Mouse (Mus musculus) intestine, embryonic 16.5 days (tissue): ENCODE measurements around the gene Mrgprb3. TPM values are rescaled to one million over a fixed set of nuclear protein-coding genes. Genes with fewer than 3 reads are reported as not detected.

Source experiments
- ATAC-seq: fragments of 200-750 bp; cut with Nextera tagmentation; 2 replicates; pipeline ENCODE4 v1.8.0; 2017; ENCODE audit warnings: moderate TSS enrichment, moderate library complexity
- H3K27ac ChIP-seq: fragments of 300-500 bp; sonication (generic); 2 replicates; pipeline ENCODE4 v1.5.1; 2014; ENCODE audit warnings: mild to moderate bottlenecking, low read length
- H3K27me3 ChIP-seq: fragments of 300-500 bp; sonication (generic); replicated peaks from 2 replicates; pipeline ENCODE4 v1.6.1; 2014; ENCODE audit warnings: low read length, control low read depth, mixed read lengths; ENCODE audit not compliant: control insufficient read depth, insufficient read depth
- H3K36me3 ChIP-seq: fragments of 300-500 bp; sonication (generic); 2 replicates; pipeline ENCODE4 v1.6.1; 2014; ENCODE audit warnings: low read length, control low read depth; ENCODE audit not compliant: control insufficient read depth, insufficient read depth
- H3K4me1 ChIP-seq: fragments of 300-500 bp; sonication (generic); 2 replicates; pipeline ENCODE4 v1.6.1; 2014; ENCODE audit warnings: low read length, control low read depth, mixed read lengths; ENCODE audit not compliant: control insufficient read depth, insufficient read depth
- H3K4me2 ChIP-seq: fragments of 300-500 bp; sonication (generic); 2 replicates; pipeline ENCODE4 v1.6.1; 2014; ENCODE audit warnings: low read depth, low read length, control low read depth
- H3K4me3 ChIP-seq: fragments of 300-500 bp; sonication (generic); 2 replicates; pipeline ENCODE4 v1.5.1; 2014; ENCODE audit warnings: mild to moderate bottlenecking, low read length
- H3K9ac ChIP-seq: fragments of 300-500 bp; sonication (generic); 2 replicates; pipeline ENCODE4 v1.6.1; 2014; ENCODE audit warnings: low read depth, low read length
- H3K9me3 ChIP-seq: fragments of 300-500 bp; sonication (generic); 2 replicates; pipeline ENCODE4 v1.6.1; 2016; ENCODE audit warnings: low read length, control low read depth; ENCODE audit not compliant: control insufficient read depth
- WGBS: fragments of 180-500 bp; shearing (Covaris S2); extraction: QIAGEN DNeasy Blood & Tissue Kit; methylation state at CpG from one replicate; pipeline ENCODE4 v1.1.7; 2014; 5-methylcytosine and 5-hydroxymethylcytosine counted together
- polyA plus RNA-seq: library from polyadenylated mRNA; unstranded; fragments of >200 nt; fragmentation: Nextera tagmentation; extraction: Ambion mirVana; gene quantifications from 2 replicates; pipeline ENCODE4 v1.2.1, GENCODE M21; 2015

The Mrgprb3 gene
- polyA plus RNA-seq: not detected in 2 replicates

DNA sequence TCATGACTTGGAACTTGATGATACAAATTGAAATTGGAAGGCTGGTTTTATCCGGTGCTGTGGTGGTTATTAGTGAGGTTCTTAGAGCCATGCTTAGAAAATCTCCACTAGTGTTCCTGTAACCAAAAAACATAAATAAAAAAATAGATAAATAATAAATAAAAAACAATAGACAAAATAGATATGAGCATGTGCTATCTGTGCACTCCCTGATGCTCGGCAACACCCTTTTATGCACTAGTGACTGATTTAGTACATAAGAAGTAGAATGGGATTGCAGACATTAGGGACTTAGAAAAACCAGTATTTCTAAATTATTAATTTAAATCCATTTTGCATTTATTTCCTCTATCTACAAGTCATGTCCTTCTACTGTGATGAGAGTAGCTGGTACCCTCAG is at the start of gene Mrgprb3:
Gene Mrgprb3, minus strand, starts transcription at position 101 of the 400 bp plus-strand sequence.
- 89% methylated on average over 2 of the region's 2 CpGs for WGBS
- no peak within 1 kb of the TSS for H3K9ac ChIP-seq
- no peaks in the 10 kb centered on the region for H3K36me3 ChIP-seq
- H3K4me3 ChIP-seq: no peak within 1 kb of the TSS
- no peaks in the 10 kb centered on the region for H3K9me3 ChIP-seq
- no peak for ATAC-seq
- H3K27me3 ChIP-seq: no peaks in the 10 kb centered on the region
- H3K4me1 ChIP-seq: no peaks in the 10 kb centered on the region
- no peak within 1 kb of the TSS for H3K4me2 ChIP-seq
- no peak within 1 kb of the TSS for H3K27ac ChIP-seq

Other genes with a start within 250 kb of the Mrgprb3 start
- gene Mrgprb1, start 187.5 kb downstream of the Mrgprb3 start, polyA plus RNA-seq: not detected in 2 replicates
- not detected in 2 replicates for gene Mrgprx2, start 144.5 kb downstream of the Mrgprb3 start, polyA plus RNA-seq
- not detected in 2 replicates for gene Mrgprb2, start 85.7 kb downstream of the Mrgprb3 start, polyA plus RNA-seq
- gene Zdhhc13, start 145.2 kb upstream of the Mrgprb3 start, polyA plus RNA-seq: 41.1 and 42.5 TPM in 2 replicates
- 1.1 and 2.1 TPM in 2 replicates for gene Csrp3, start 204.2 kb upstream of the Mrgprb3 start, polyA plus RNA-seq
- 21.9 and 24.2 TPM in 2 replicates for gene E2f8, start 237.8 kb upstream of the Mrgprb3 start, polyA plus RNA-seq